Mouse (Mus musculus): ENCODE data around the gene Hcn2.
"Not testable (repeated sequence)": the region's sequence is repeated elsewhere in the genome, so short reads cannot be mapped to it uniquely, and the experiment has no call there.

Gene Hcn2

DNA sequence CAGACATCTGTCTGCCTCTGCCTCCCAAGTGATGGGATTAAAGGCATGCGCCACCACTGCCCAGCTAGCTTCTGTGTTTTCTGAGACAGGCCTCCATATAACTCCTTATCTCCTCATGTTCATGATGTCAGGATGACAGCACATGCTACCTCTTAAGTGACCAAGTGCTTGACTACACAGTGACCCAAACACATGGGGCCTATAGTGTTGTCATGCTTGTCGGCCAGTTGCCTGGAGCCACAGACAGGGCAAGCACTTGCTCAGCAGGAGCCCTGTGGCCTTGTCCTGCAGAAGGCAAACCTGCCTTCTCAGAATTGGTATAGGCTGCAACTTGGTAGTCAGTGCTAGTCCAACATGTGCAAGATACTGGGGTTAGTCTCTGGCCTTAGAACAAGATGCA, 30.2 kb upstream of the Hcn2 start:
- in situ Hi-C loops (cut with MboI; ENCODE audit: unreplicated experiment in 2 of 2), result loop anchor here in 1 of 2 experiments (25.0 kb wide), 1 partner anchor 1674 kb away; the partner anchor contains the start of gene Pfkl

DNA sequence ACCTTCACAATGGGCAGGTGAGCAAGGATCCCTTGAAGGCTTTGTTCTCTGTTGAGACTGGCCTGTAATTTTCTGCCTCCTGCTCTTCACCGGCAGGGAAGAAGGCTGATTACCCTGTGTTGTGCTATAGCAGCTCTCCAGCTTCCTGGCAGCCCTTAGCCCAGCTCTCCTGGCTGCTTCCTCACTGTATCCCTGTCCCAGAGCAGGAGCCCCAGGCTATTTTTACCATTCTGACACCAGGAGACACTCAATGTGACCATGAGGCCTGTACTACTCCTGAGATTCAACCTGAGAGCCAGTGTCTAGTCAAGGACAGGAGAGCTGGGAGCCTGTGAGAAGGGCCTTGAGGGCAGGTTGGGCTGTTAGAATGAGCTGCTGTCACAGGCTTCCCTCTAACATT, 29.7 kb upstream of the Hcn2 start:
- in situ Hi-C loops (cut with MboI; ENCODE audit: unreplicated experiment in 2 of 2), result loop anchor here in 1 of 2 experiments (25.0 kb wide), 1 partner anchor 1674 kb away; the partner anchor contains the start of gene Pfkl

DNA sequence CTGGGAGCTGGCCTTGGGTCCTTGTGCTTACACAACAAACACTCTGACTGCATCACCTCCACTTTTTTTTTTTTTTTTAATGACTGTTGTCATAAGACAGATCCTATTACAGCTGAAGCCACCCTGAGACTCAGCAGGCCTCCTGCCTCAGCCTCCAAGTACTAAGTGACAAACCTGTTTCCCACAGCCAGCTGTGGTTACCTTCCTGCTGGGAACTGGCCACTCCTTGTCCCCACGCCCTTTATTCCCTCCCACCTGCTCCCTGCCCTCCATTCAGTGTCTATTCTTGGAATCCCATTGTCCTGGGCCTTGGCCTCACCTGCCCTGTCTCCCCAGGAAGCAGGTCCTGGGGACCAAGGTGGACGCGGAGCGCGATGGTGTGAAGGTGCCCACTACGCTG, 28.9 kb upstream of the Hcn2 start:
- in situ Hi-C loops (cut with MboI; ENCODE audit: unreplicated experiment in 2 of 2), result loop anchor here in 1 of 2 experiments (25.0 kb wide), 1 partner anchor 1675 kb away; the partner anchor contains the start of gene Pfkl

DNA sequence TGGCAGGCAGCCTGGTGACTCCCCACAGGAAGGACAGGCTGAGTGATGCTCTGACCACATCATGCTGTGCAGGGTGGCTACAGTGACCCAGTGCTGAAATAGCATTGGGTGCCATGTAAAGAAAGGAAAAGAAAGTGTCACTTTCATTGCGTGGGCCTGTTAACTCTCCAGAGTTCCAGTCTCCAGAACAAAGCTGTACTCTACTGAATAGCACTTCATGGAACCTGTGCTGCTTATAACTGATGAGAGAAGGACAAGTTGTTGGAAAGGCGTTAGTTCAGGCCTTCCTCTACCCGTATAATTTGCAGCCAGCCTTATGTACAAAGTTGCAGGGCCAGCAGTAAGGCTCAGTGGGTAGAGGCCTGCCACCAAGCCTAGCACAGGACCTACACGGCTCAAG, 27.7 kb upstream of the Hcn2 start, which contains the start of gene Gzmm:
TSS of gene Gzmm (plus strand) at position 301 of the 400 bp plus-strand sequence.
- in situ Hi-C loops (cut with MboI; ENCODE audit: unreplicated experiment in 2 of 2), result loop anchor here in 1 of 2 experiments (25.0 kb wide), 1 partner anchor 1676 kb away; the partner anchor contains the start of gene Pfkl

DNA sequence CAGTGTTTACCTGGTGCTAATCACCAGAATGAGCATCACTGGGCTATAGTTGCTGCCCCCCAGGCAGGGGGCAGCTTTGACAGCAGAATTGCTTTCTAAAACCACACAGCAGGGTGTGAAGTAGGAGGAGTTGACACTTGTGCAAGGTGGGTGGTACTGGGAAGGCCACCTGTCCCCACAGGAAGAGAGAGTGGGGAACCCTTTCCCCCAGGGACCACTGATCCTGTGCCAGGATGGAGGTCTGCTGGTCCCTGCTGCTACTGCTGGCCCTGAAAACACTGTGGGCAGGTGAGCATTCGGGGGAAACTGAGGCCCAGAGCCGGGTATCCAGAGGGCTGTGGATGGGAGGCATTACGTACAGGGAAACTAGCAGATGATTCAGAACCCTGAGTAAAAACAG, 27.3 kb upstream of the Hcn2 start:
- in situ Hi-C loops (cut with MboI; ENCODE audit: unreplicated experiment in 2 of 2), result loop anchor here in 1 of 2 experiments (25.0 kb wide), 1 partner anchor 1677 kb away; the partner anchor contains the start of gene Pfkl

DNA sequence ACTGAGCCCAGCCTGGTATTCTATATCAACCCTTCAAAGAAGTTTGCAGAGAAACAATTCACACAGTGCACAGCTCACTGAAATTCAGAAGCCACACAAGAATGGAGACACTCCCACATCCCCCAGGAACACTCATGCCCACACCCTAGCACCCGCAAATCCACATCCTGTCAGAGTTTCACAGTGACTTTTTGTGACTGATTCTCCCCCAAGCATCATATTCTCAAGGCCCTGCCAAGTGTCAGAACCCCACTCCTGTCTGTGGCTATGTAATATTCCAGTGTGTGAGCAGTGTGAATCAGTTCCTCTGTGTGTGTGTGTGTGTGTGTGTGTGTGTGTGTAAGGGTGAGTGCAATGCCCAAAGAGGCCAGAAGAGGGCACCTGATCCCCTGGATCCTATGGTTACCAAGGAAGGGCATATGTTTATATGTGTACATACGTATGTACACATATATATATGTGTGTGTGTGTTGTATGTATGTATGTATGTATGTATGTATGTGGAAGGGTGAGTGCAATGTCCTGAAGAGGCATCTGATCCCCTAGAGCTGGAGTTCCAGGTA, 24.4 kb upstream of the Hcn2 start:
- in situ Hi-C loops (cut with MboI; ENCODE audit: unreplicated experiment in 2 of 2), result loop anchor here (5.0 to 25.0 kb wide), 3 partner anchors 93 to 1680 kb away; partner anchors contain the start of gene Pfkl (in 1 of the 2)

DNA sequence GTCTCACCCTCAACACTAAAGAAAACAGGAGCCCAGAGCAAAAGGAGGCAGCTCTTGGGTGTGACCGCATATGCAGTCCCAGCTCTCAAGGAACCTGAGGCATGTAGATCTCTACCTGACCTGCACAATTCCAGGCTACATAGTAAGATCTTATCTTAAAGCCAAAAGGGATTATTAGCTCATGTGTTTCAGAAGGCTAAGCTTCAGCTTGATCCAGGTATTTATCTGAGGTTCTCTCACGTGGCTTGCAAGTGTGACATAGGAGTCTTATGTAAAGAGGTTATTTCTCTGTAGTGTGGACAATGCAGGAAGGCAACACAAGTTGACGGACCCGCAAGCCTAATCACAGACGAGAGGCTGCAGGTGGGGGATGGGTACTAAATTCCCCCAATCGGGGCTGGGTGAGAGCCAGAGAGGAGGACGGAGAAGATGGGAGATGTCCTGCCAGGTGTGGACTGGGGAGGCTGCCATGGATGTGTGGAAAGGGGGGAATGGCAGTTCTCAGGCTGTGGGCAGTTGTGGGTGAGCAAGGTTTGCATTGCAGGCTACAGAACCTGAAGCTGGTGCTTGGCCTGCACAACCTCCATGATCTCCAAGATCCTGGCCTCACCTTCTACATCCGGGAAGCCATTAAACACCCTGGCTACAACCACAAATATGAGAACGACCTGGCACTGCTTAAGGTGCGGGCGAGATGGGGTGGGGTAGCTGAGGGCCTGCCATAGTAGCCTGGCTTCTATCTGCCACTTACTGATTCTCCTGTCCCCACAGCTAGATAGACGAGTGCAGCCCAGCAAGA, 22.7 kb upstream of the Hcn2 start:
- in situ Hi-C loops (cut with MboI; ENCODE audit: unreplicated experiment in 2 of 2), result loop anchor here (5.0 to 25.0 kb wide), 3 partner anchors 91 to 1681 kb away; partner anchors contain the start of gene Pfkl (in 1 of the 2)

DNA sequence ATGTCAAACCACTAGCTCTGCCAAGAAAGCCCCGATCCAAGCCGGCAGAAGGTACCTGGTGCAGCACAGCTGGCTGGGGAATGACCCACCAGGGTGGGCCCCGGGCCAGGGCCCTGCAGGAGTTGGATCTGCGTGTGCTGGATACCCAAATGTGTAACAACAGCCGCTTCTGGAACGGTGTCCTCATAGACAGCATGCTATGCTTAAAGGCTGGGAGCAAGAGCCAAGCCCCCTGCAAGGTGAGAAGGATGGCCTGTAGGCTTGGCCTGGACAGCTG, 22.1 kb upstream of the Hcn2 start:
- in situ Hi-C loops (cut with MboI; ENCODE audit: unreplicated experiment in 2 of 2), result loop anchor here (5.0 to 25.0 kb wide), 3 partner anchors 90 to 1682 kb away; partner anchors contain the start of gene Pfkl (in 1 of the 2)

DNA sequence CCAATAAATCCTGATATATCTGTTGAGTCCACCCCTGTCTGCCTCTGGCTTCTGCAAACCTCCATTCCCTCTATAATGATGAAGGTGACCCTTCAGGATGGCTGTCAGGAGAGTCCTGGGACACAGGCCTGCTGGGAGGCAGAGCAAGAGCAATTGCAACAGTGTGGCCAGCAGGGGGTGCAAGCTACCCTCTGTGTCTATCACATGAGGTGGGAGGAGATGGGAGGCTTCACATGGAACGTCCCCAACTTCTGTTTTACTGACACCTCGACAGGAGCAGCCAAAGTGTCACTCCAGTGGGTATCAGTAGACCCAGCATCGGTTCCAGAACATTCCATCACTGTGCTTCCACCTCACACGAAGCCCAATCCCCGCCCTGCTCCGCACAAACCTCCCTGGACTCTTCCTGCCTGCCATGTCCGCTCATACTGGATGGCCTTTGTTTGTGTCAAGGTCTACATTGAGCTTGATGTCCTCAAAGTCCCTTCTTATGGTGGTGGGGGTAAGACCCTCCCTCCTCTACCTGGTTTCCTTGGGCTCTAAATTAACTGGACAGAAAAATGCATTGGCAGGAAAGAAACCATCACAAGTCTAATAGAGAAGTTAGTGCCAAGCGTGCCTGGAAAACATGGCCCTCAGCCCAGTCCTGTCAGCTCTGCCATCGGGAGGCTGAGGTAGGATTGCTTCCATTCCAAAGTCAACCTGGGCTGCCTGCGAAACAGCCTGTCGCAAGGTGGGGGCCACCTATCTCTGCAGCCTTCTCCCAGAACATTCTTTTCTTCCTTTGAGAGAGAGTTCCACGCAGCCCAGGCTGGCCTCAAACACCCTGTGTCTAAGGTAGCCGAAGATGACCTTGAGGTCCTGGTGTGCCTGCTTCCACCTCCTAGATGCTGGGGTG, 21.0 kb upstream of the Hcn2 start:
- in situ Hi-C loops (cut with MboI; ENCODE audit: unreplicated experiment in 2 of 2), result loop anchor here in 1 of 2 experiments (10.0 to 25.0 kb wide), 2 partner anchors 89 to 1683 kb away; partner anchors contain the start of gene Pfkl

DNA sequence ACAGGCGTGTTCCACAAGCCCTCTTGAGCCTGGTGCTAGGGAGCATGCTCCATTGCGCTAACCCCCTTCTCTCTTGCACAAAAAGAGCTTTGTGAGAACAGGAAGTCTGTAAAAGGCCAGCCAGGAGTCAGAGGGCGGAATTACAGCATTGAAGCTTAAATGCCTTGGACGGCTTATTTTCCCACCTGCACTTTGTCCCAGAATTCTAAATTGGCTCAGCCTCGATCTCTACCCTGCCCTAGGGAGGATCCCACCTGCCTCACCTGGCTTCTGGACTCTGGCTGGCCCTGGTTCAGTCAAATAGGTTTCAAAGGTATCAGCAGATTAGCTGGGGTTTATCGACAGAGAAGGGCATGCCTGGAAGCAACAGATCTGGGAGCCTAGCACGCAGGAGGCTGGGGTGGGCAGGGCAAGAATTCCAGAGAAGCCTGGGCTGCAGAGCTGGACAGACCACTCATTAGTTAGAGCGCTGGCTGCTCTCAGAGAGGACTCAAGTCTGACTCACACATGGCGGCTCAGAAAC, 20.2 kb upstream of the Hcn2 start:
- in situ Hi-C loops (cut with MboI; ENCODE audit: unreplicated experiment in 2 of 2), result loop anchor here in 1 of 2 experiments (10.0 to 25.0 kb wide), 2 partner anchors 89 to 1684 kb away; partner anchors contain the start of gene Pfkl

DNA sequence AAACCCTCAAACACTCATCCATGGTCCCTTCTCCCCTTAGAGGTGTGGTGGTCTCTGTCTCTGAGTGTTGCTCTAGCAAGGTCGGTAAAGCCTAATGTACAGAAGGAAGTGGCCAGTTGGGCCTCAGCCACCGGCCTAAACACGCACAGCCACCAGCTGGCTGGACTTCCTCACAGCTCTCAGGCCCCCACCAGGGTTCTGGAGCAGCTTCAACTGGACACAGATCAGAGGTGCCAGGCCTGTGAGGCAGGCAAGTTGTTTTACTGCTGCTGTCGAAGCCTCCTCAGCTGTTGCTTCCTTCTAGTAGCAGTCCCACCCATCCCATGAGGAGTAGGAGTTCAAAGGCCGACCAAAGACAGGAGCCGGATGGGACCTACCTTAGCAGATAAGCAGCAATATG, 18.5 kb upstream of the Hcn2 start:
- in situ Hi-C loops (cut with MboI; ENCODE audit: unreplicated experiment in 2 of 2), result loop anchor here in 1 of 2 experiments (10.0 to 25.0 kb wide), 2 partner anchors 87 to 1686 kb away; partner anchors contain the start of gene Pfkl

DNA sequence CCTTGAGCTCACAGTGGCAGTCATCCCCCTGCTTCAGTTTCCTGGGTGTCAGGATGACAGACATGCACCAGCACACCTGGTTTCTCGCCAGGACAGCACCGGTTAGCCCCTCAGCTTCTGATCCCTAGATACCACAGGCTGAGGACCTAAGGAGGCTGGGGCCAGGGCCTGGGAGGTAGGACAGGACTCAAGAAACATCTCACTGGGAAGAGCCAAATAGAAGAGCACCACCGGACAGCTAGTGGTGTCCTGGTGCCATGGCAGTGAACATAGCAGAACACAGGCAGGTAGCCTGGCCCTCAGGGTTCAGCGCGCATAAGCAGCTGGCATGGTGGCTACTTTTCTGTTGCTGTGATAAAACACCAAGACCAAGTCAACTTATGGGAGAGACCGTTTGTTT, 18.0 kb upstream of the Hcn2 start:
- in situ Hi-C loops (cut with MboI; ENCODE audit: unreplicated experiment in 2 of 2), result loop anchor here in 1 of 2 experiments (10.0 to 25.0 kb wide), 2 partner anchors 86 to 1686 kb away; partner anchors contain the start of gene Pfkl

DNA sequence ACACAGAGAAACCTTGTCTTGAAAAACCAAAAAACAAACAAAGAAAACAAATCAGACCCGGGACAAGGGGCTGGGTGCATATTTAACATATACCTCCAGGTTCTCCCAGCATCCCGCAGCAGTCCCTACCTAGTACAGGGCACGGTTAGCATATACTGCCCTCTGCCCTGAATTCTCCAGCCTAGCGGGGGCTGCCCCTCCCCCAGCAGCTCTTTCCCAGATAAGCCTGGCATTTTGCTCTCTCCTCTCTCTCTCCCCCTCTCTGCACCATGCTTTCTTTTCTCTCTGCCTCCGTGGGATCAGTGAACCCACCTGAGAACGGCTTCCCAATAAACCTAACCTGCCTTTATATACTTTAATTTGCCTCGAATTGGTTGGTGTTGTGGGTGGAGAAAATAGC, 15.8 kb upstream of the Hcn2 start:
- in situ Hi-C loops (cut with MboI; ENCODE audit: unreplicated experiment in 2 of 2), result no loop called here

DNA sequence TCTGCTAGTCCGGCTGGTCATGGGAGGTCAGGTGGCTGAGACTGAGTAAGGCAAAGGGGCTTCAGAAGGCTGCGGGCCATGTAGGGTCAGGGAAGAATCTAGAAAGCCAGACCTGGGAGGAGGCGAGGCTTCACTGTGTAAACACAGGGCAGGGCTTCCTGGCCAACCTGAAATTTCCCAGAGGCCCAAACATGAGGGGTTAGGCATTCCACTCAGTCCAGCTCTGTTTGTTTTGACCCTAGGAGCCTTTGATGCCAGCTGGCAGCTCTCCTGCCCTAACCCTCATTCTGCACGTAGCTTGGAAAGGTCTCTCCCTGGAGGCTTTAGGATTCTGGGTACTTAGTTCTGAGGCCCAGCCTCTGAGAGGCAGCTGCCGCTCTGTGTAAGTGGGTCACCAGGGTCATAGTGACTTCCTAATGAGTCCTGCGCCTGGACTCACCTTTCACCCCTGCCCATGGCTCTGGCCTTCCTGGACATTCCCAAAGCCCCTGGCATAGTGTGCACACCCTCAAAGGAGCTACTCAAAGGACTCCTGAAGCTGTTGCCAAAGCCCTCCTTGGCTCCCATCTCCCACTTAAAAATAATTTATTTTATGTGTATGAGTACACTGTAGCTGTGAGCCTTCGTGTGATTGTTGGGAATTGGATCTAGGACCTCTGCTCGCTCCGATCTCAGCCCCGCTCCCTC, 14.8 kb upstream of the Hcn2 start:
- in situ Hi-C loops (cut with MboI; ENCODE audit: unreplicated experiment in 2 of 2), result no loop called here

DNA sequence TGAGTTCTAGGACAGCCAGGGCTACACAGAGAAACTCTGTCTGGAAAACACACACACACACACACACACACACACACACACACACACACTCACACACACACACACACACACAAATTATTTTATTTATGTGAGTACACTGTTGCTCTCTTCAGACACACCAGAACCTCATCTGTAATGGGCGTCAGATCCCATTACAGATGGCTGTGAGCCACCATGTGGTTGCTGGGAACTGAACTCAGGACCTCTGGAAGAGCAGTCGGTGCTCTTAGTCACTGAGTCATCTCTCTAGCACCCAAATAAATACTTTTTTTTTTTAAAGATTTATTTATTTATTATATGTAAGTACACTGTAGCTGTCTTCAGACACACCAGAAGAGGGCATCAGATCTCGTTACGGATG, 13.5 kb upstream of the Hcn2 start:
- in situ Hi-C loops (cut with MboI; ENCODE audit: unreplicated experiment in 2 of 2), result not testable (repeated sequence)

DNA sequence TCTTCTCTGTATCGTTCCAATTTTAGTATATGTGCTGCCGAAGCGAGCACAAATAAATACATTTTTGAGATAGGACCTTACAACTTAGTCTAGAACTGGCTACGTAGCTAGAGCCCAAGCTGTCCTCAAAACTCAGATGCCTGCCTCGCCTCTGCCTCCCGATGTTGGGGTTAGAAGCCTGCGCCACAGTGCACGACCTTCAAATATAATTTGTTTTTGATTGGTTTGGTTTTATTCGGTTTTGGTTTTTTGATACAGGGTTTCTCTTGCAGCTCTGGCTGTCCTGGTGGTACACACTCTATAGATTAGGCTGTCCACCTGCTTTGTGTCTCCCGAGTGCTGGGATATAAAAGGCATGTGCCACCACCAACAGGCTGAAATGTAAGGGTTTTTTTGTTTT, 12.9 kb upstream of the Hcn2 start:
- in situ Hi-C loops (cut with MboI; ENCODE audit: unreplicated experiment in 2 of 2), result no loop called here

DNA sequence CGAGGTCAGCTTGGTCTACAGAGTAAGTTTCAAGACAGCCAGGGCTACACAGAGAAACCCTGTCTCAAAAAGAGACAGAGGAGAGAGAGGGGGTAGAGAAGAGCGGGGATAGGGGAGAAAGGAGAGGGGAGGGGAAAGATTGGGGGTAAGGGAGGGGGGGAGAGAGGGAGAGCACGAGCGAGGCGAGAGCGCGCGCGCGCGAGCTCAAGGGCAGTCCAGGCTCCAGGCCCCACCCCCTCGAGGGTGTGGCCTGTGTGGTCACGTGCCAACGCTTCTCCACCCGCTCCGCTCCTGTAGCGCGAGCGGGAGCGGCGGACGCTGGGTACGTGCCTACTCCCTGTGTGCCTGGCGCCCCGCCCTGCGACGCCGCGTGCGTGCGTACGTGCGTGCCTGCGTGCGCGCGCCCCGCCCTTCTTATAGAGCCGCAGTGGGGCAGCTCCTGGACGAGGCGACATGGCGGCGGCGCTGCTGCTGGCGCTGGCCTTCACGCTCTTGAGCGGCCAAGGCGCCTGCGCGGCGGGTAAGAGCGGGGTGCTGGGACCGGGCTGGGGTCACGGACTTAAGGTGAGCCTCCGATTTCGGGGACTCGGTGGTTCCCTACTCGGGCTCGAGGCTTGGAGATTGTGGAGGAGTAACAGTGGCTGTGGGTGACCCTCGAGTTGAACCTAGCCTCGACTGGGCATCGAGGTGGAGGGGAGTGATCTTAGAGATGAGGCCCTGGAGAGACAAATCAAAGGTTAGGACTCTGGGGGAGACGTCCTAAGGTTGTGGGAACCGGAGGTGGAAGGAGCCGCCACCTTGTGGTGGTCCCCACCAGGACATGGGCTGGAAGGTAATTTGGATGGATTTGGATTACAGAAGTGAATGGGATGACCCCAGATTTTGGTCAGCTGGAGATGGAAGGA, 12.1 kb upstream of the Hcn2 start, which contains the start of gene Bsg:
TSS of gene Bsg (plus strand) at position 427 of the 905 bp plus-strand sequence.
- in situ Hi-C loops (cut with MboI; ENCODE audit: unreplicated experiment in 2 of 2), result no loop called here

DNA sequence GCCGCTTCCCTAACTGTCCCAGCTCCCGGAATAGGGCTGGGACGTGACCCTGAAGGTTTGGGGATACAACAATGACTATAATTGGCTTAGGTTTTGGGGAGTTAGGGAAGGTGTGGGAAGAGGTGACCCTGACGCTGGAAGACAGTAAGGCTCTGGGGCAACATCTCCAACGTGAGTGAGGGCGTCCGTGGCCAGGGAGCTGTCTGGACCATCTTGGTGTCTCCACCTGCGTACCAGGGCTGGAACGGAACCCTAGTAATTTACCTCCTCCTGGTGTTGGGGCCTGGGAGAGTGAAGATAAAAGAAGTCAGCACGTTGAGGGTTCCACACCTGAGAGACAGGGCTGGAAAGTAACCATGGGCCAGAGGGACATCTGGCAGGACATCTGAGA, 11.5 kb upstream of the Hcn2 start:
- in situ Hi-C loops (cut with MboI; ENCODE audit: unreplicated experiment in 2 of 2), result no loop called here

Measured in v-Abl transformed pro-B cells (cell line).